Mouse (Mus musculus) monocyte, adult 59 days (primary cell): ENCODE measurements around the gene Vmn2r66. TPM values are rescaled to one million over a fixed set of nuclear protein-coding genes. Genes with fewer than 3 reads are reported as not detected.

Experiments used
- total RNA-seq, 2 experiments: library from RNA; stranded (reverse); gene quantifications; one replicate each; pipeline ENCODE4 v1.2.4; 2023

The Vmn2r66 gene
- total RNA-seq: not detected

DNA sequence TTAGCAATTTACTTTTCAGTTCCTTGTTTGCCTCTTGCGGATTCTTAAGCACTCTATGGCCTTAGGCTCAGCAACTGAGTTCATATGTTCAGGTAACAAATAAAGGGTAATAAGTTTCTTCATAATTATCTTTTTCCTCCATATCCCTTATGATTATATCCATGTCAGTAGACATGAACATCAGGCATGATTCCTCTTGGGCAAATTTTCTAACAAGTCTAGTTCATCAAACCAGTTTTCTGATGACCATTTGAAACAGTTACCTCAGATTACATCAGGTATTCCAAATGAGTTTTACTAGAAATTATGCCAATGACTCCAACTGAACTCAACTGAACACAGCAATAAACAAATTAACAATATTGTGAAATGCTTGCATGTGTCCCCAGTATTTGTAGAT lies at the start of gene Vmn2r66:
Gene Vmn2r66, minus strand, starts transcription at position 101 of the 400 bp plus-strand sequence.

DNA sequence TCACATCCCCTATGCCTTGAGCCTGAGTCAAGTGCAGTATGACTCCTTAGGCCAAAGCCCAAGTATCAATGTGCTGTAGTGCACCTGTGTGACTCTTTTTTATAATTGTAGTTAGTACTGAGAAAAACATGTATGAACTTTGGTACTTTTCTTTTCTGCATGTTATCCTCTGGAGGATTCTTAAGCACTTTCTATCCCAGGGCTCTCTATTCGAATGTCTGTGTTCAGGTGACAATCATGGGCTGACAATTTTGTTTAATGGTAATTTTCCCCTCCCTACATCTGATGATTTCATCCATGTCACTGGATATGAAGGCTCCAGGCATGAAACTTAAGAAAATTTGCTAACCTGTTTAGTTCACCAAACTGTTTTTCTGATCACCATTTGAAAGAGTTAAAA lies 48.1 kb downstream of the Vmn2r66 start, which contains the start of gene Vmn2r65:
Gene Vmn2r65, minus strand, starts transcription at position 101 of the 400 bp plus-strand sequence.

Other genes starting within 250 kb of the Vmn2r66 start
- not detected for gene Olfr291, start 158.7 kb downstream of the Vmn2r66 start, total RNA-seq
- gene Vmn2r65, start 48.2 kb downstream of the Vmn2r66 start, total RNA-seq: not detected
- not detected for gene Vmn2r67, start 143.7 kb upstream of the Vmn2r66 start, total RNA-seq
- not detected for gene Vmn2r68, start 225.5 kb upstream of the Vmn2r66 start, total RNA-seq